Mouse (Mus musculus) natural killer cell, adult 2 months (primary cell): ENCODE results near the gene Gpa33.
A peak's percentile ranks its signal among the peaks of the same experiment; 100 is the strongest.

Source experiments
- DNase-seq, 2 experiments: peaks; one replicate each; pipeline ENCODE4 v3.0.0; 2022; ENCODE audit warnings: low spot score in 2 of 2

Gpa33 gene

GRCm38 (mm10) chr1:166160569-166161445 lies 30.8 kb downstream of the Gpa33 start:
- DNase-seq = peak in 1 of 2 experiments; percentile 42

GRCm38 (mm10) chr1:166164580-166164979 lies 34.5 kb downstream of the Gpa33 start:
- DNase-seq = no peak

GRCm38 (mm10) chr1:166165159-166165558 lies 35.1 kb downstream of the Gpa33 start:
- no peak for DNase-seq

GRCm38 (mm10) chr1:166167405-166167804 lies 37.4 kb downstream of the Gpa33 start:
- no peak for DNase-seq

GRCm38 (mm10) chr1:166168017-166168416 lies 38.0 kb downstream of the Gpa33 start:
- DNase-seq = no peak

- DNase-seq = peak in 1 of 2 experiments; percentile 11
These were observed 39.7 kb downstream of the Gpa33 start for GRCm38 (mm10) chr1:166169713-166170112.

- DNase-seq = no peak
These were observed 40.8 kb downstream of the Gpa33 start for GRCm38 (mm10) chr1:166170852-166171251.

- DNase-seq = no peak
These were observed 43.0 kb downstream of the Gpa33 start for GRCm38 (mm10) chr1:166172992-166173391.

- DNase-seq = no peak
These were observed 43.6 kb downstream of the Gpa33 start for GRCm38 (mm10) chr1:166173621-166174020.

- no peak for DNase-seq
These were observed 51.5 kb downstream of the Gpa33 start for GRCm38 (mm10) chr1:166181510-166181909.

GRCm38 (mm10) chr1:166182952-166183627 lies 53.1 kb downstream of the Gpa33 start:
- no peak for DNase-seq

- no peak for DNase-seq
These were observed 54.6 kb downstream of the Gpa33 start for GRCm38 (mm10) chr1:166184391-166185229.

GRCm38 (mm10) chr1:166185357-166185756 lies 55.3 kb downstream of the Gpa33 start:
- no peak for DNase-seq

GRCm38 (mm10) chr1:166189821-166190220 lies 59.8 kb downstream of the Gpa33 start:
- DNase-seq = no peak

- no peak for DNase-seq
These were observed 74.1 kb downstream of the Gpa33 start for GRCm38 (mm10) chr1:166204171-166204570.

GRCm38 (mm10) chr1:166205159-166205558 lies 75.1 kb downstream of the Gpa33 start:
- DNase-seq = no peak

- no peak for DNase-seq
These were observed 79.3 kb downstream of the Gpa33 start for GRCm38 (mm10) chr1:166209371-166209770.

- DNase-seq = no peak
These were observed 84.1 kb downstream of the Gpa33 start for GRCm38 (mm10) chr1:166214181-166214580.
